Mouse (Mus musculus): ENCODE results near the gene Ell.

The Ell gene

GRCm38 (mm10) chr8:70539077-70539813 is at the start of gene Ell:
TSS of gene Ell (plus strand) at chr8:70539457.
- peak; percentile 100 for DNase-seq (ENCODE audit: inconsistent age in 2 of 2, low spot score in 1 of 2)

GRCm38 (mm10) chr8:70489576-70489975 is 49.7 kb upstream of the Ell start:
- no peak for DNase-seq (ENCODE audit: inconsistent age in 2 of 2, low spot score in 1 of 2)

- DNase-seq (ENCODE audit: inconsistent age in 2 of 2, low spot score in 1 of 2): no peak
Measured at GRCm38 (mm10) chr8:70490061-70490879, 49.0 kb upstream of the Ell start.

- DNase-seq (ENCODE audit: inconsistent age in 2 of 2, low spot score in 1 of 2): no peak
Measured at GRCm38 (mm10) chr8:70490880-70491495, 48.3 kb upstream of the Ell start.

- peak in 1 of 2 experiments; percentile 59 for DNase-seq (ENCODE audit: inconsistent age in 2 of 2, low spot score in 1 of 2)
Measured at GRCm38 (mm10) chr8:70492664-70493640, 46.3 kb upstream of the Ell start, which contains the start of gene Crlf1. TSS of gene Crlf1 (plus strand) at chr8:70493158.

GRCm38 (mm10) chr8:70493692-70494415 is 45.4 kb upstream of the Ell start:
- DNase-seq (ENCODE audit: inconsistent age in 2 of 2, low spot score in 1 of 2): no peak

GRCm38 (mm10) chr8:70494416-70494945 is 44.8 kb upstream of the Ell start:
- DNase-seq (ENCODE audit: inconsistent age in 2 of 2, low spot score in 1 of 2): no peak

GRCm38 (mm10) chr8:70495001-70495770 is 44.1 kb upstream of the Ell start:
- DNase-seq (ENCODE audit: inconsistent age in 2 of 2, low spot score in 1 of 2): no peak

- DNase-seq (ENCODE audit: inconsistent age in 2 of 2, low spot score in 1 of 2): peak in 1 of 2 experiments; percentile 59
Measured at GRCm38 (mm10) chr8:70495771-70496062, 43.5 kb upstream of the Ell start.

GRCm38 (mm10) chr8:70500386-70501301 is 38.6 kb upstream of the Ell start:
- DNase-seq (ENCODE audit: inconsistent age in 2 of 2, low spot score in 1 of 2): no peak

- no peak for DNase-seq (ENCODE audit: inconsistent age in 2 of 2, low spot score in 1 of 2)
Measured at GRCm38 (mm10) chr8:70501820-70502529, 37.3 kb upstream of the Ell start.

GRCm38 (mm10) chr8:70502540-70502939 is 36.7 kb upstream of the Ell start:
- no peak for DNase-seq (ENCODE audit: inconsistent age in 2 of 2, low spot score in 1 of 2)

- peak; percentile 58 to 86 for DNase-seq (ENCODE audit: inconsistent age in 2 of 2, low spot score in 1 of 2)
Measured at GRCm38 (mm10) chr8:70503062-70503750, 36.1 kb upstream of the Ell start.

- DNase-seq (ENCODE audit: inconsistent age in 2 of 2, low spot score in 1 of 2): peak in 1 of 2 experiments; percentile 81
Measured at GRCm38 (mm10) chr8:70504291-70504716, 35.0 kb upstream of the Ell start.

- peak; percentile 74 to 93 for DNase-seq (ENCODE audit: inconsistent age in 2 of 2, low spot score in 1 of 2)
Measured at GRCm38 (mm10) chr8:70504851-70505250, 34.4 kb upstream of the Ell start.

- DNase-seq (ENCODE audit: inconsistent age in 2 of 2, low spot score in 1 of 2): peak in 1 of 2 experiments; percentile 57
Measured at GRCm38 (mm10) chr8:70505698-70506327, 33.4 kb upstream of the Ell start.

Data from adrenal gland, adult (tissue).